Comparison of ENCODE assay signal across 8 mouse cellular contexts in the genomic region with DNA sequence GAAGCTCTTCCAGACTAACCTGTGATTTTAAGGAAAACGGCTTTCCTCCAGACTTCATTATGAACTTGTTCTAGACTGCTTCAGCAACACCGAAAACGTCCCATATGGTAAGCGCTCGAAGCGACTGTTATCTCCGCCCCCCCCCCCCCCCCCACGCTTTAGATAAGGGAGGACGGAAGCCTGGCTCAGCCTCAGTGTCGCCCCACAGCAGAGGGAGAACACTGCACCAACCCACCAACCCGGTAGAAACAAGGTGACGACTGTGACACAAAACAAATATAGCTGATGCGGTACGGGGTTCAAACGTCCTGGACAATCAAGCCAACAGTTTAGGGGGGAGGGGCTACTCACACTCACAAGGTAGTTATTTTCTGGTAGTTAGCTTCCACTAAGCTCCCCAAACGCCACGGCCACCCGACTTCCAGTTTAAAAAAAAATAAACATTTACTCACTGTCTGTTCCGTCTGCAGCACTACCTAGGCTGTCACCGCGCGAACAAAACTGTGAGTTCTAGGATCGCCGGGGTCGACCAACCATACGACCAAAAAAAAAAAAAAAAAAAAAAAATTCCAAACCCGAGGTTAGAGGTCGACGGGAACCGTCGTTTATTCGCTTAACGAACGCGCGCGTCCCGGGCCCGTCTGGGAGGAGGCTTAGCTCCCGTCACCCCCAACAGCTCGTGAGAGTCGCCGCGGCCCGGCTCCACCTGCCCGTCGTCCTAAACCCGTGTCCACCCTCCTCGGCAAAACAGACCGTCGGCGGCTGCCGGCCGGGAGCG. TPM values are rescaled to one million over a fixed set of nuclear protein-coding genes. Genes with fewer than 3 reads are reported as not detected.
DNase-seq lines count a peak whose midpoint lies in the region; ATAC-seq lines count a peak whose summit lies in the region.

No protein-coding gene starts in this region.

- H3K4me2 ChIP-seq in intestine, embryonic 16.5 days (ENCODE audit: low read depth, low read length) = peak overlapping the region; percentile 60
- peak overlapping the region; percentile 74 for H3K4me2 ChIP-seq in liver, embryonic 13.5 days

- 0 out of 2 replicates have a peak, but pooled peaks cover 4% of the 10 kb centered on the region for H3K36me3 ChIP-seq in intestine, embryonic 16.5 days (ENCODE audit: control insufficient read depth, insufficient read depth, low read length)
- H3K36me3 ChIP-seq in liver, embryonic 13.5 days = peaks cover 21% of the 10 kb centered on the region

- peak; percentile 82 for ATAC-seq in intestine, embryonic 16.5 days
- ATAC-seq in liver, embryonic 13.5 days (ENCODE audit: low read depth) = peak; percentile 75

- H3K4me3 ChIP-seq in intestine, embryonic 16.5 days (ENCODE audit: low read length) = peak overlapping the region; percentile 89
- peak overlapping the region; percentile 81 for H3K4me3 ChIP-seq in liver, embryonic 13.5 days (replicated peaks)

- peak overlapping the region; percentile 89 for H3K9ac ChIP-seq in intestine, embryonic 16.5 days (ENCODE audit: low read depth, low read length)
- H3K9ac ChIP-seq in liver, embryonic 13.5 days = peak overlapping the region; percentile 91

- no peaks in the 10 kb centered on the region for H3K9me3 ChIP-seq in intestine, embryonic 16.5 days (ENCODE audit: control insufficient read depth, low read length)
- no peaks in the 10 kb centered on the region for H3K9me3 ChIP-seq in liver, embryonic 13.5 days (replicated peaks)

- WGBS in intestine, embryonic 16.5 days = under 1% methylated on average over 54 of the region's 55 CpGs
- under 1% methylated on average over 55 of the region's 55 CpGs for WGBS in liver, embryonic 13.5 days (ENCODE audit: insufficient replicate concordance)

- H3K27ac ChIP-seq in intestine, embryonic 16.5 days (ENCODE audit: low read length) = peak overlapping the region; percentile 93
- H3K27ac ChIP-seq in liver, embryonic 13.5 days = peak overlapping the region; percentile 94

- DNase-seq in urinary bladder, postnatal 14 days (ENCODE audit: low spot score) = peak; percentile 24
- DNase-seq in urinary bladder, postnatal 10 days (ENCODE audit: low spot score) = no peak
- DNase-seq in cerebellum, adult 8-10 months = peak; percentile 25
- DNase-seq in forelimb bud, embryonic 11.5 days (ENCODE audit: low read depth, low spot score) = peak; percentile 33
- DNase-seq in liver, embryonic 13.5 days = no peak
- DNase-seq in naive thymus-derived CD4-positive, alpha-beta T cell, adult 2 months (ENCODE audit: low read depth) = peak; percentile 87
- peak; percentile 59 for DNase-seq in testis, postnatal 14 days (ENCODE audit: low spot score)

- H3K27me3 ChIP-seq in intestine, embryonic 16.5 days (replicated peaks; ENCODE audit: control insufficient read depth, insufficient read depth, low read length) = no peaks in the 10 kb centered on the region
- no peaks in the 10 kb centered on the region for H3K27me3 ChIP-seq in liver, embryonic 13.5 days

- H3K4me1 ChIP-seq in intestine, embryonic 16.5 days (ENCODE audit: control insufficient read depth, insufficient read depth, low read length) = peaks cover 5% of the 10 kb centered on the region; the same call in 1 of the 2 replicates
- peaks cover 19% of the 10 kb centered on the region for H3K4me1 ChIP-seq in liver, embryonic 13.5 days (replicated peaks)

RNA-seq across cellular contexts. Expression of a gene that starts 0.6 kb away (rescaled TPM):
- 58.4 and 71.5 TPM in 2 replicates for polyA plus RNA-seq in intestine, embryonic 16.5 days (2015; fragmentation: Nextera tagmentation; extraction: Ambion mirVana)
- 80.3 and 89.4 TPM in 2 replicates for polyA plus RNA-seq in liver, embryonic 13.5 days (2015; fragmentation: Nextera tagmentation; extraction: Ambion mirVana)

RNA-seq across cellular contexts. Expression of a gene that starts 17.0 kb away (rescaled TPM):
- 39.9 and 45.6 TPM in 2 replicates for polyA plus RNA-seq in intestine, embryonic 16.5 days (2015; fragmentation: Nextera tagmentation; extraction: Ambion mirVana)
- 21.6 and 24.1 TPM in 2 replicates for polyA plus RNA-seq in liver, embryonic 13.5 days (2015; fragmentation: Nextera tagmentation; extraction: Ambion mirVana)

RNA-seq across cellular contexts. Expression of a gene that starts 17.1 kb away (rescaled TPM):
- 15.2 and 17.1 TPM in 2 replicates for polyA plus RNA-seq in intestine, embryonic 16.5 days (2015; fragmentation: Nextera tagmentation; extraction: Ambion mirVana)
- 4.4 and 5.6 TPM in 2 replicates for polyA plus RNA-seq in liver, embryonic 13.5 days (2015; fragmentation: Nextera tagmentation; extraction: Ambion mirVana)

RNA-seq across cellular contexts. Expression of a gene that starts 39.9 kb away (rescaled TPM):
- polyA plus RNA-seq in intestine, embryonic 16.5 days (2015; fragmentation: Nextera tagmentation; extraction: Ambion mirVana) = 0.06 TPM in 1 of 2 replicates, not detected in the other
- polyA plus RNA-seq in liver, embryonic 13.5 days (2015; fragmentation: Nextera tagmentation; extraction: Ambion mirVana) = 0.13 and 0.20 TPM in 2 replicates

RNA-seq across cellular contexts. Expression of a gene that starts 45.9 kb away (rescaled TPM):
- polyA plus RNA-seq in intestine, embryonic 16.5 days (2015; fragmentation: Nextera tagmentation; extraction: Ambion mirVana) = 10.5 and 12.0 TPM in 2 replicates
- 5.9 and 6.9 TPM in 2 replicates for polyA plus RNA-seq in liver, embryonic 13.5 days (2015; fragmentation: Nextera tagmentation; extraction: Ambion mirVana)

Comparison
In these comparisons a context has a peak if more than half of its experiments do, and no peak if none do; other contexts are left out.
1. DNase-seq: peak in urinary bladder, postnatal 14 days (single experiment), cerebellum, adult 8-10 months (single experiment), forelimb bud, embryonic 11.5 days (single experiment), naive thymus-derived CD4-positive, alpha-beta T cell, adult 2 months (single experiment) and testis, postnatal 14 days (single experiment); none in urinary bladder, postnatal 10 days (single experiment) and liver, embryonic 13.5 days (single experiment).